Mouse (Mus musculus): ENCODE data around the gene Auts2.

The Auts2 gene

GRCm38 (mm10) chr5:132450071-132450470 is 93.1 kb downstream of the Auts2 start:
- no peak for DNase-seq (ENCODE audit: low spot score in 2 of 2)

DNA sequence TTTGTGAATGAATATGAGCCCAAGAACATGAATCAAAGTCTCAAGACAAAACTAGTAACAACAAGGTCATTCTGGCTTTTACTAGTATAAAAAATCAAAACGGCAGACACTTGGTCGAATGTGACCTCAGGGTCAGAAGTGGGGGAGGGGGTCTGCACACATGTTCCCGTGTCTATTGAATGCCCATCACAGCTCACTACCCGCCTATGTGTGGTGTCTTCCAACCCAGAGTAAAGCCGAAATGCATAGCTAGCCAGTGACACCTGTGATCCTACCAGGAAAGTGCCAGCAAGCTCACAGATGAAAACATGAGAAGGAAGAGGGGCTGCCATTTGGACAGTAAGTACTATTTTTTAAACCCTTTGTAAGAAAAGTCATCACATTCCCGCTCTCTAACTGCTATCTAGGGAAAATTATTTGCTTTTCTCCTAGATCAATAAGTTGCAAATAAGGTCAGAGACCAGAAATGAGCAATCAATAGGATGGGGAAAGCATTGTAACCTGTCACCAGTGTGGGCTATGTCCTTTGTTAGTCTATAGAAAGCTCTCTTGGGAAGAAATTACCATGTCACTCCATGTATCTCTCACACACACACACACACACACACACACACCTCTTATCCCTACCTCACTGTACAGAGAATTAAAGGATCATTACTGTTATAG is 94.6 kb downstream of the Auts2 start:
- no peak for DNase-seq (ENCODE audit: low spot score in 2 of 2)

DNA sequence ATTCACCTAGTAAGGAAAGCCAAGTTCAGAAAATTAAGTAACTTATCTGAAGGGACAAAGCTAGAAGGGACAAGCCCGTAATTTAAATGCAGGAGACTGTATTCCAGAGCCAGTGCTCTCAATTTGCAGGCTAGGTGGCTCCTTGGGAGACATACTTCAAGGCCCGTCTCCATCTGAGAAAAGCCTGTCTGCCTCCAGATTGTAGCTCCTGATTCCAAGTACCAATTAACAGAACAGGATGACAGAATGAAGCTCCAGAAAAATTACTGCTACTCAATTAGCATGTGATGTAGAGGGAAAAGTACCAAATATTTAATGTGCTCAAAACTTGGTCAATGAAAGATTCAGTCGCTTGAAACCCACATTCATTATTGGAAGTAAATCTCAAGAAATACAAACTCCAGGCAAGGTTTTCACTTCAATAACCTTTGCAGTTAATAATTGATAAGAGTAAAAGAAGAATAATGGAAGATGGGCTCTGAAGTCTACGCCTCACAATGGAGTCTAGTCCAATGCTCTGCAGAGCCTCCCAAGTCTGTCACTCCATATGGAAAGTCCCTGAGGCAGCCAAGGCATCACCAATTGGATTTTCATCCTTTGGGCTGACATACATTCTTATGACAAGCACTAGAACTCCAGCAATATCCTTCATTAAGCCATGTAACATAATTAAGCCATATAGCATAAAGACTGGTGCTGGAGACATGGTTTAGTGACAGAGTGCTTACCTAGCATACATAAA is 97.8 kb downstream of the Auts2 start:
- DNase-seq (ENCODE audit: low spot score in 2 of 2): no peak

DNA sequence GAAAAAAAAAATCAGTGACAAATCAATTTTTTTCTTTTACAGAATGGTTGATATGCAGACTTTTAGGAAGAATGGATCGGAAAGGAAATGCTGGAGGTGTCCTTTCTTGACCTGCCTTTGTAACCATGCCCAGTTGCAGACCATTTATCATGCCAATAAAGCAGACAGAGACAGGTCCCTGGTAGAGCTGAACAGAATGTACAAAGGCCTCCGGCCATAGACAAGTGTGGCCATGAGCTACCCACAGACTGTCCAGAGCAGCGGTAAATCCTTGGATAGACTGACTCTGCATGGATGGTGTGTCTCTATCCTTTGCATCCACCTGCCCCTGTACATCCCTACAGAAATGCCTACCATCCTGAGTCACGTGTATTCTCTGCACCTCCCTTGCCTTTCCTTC is 100.2 kb downstream of the Auts2 start:
- DNase-seq (ENCODE audit: low spot score in 2 of 2): no peak

GRCm38 (mm10) chr5:132438414-132438813 is 104.7 kb downstream of the Auts2 start:
- DNase-seq (ENCODE audit: low spot score in 2 of 2): no peak

- DNase-seq (ENCODE audit: low spot score in 2 of 2): no peak
These were observed 105.2 kb downstream of the Auts2 start for GRCm38 (mm10) chr5:132437994-132438393.

- no peak for DNase-seq (ENCODE audit: low spot score in 2 of 2)
These were observed 105.7 kb downstream of the Auts2 start for GRCm38 (mm10) chr5:132437478-132437877.

GRCm38 (mm10) chr5:132436901-132437300 is 106.2 kb downstream of the Auts2 start:
- DNase-seq (ENCODE audit: low spot score in 2 of 2): peak in 1 of 2 experiments; percentile 9

- DNase-seq (ENCODE audit: low spot score in 2 of 2): no peak
These were observed 106.7 kb downstream of the Auts2 start for GRCm38 (mm10) chr5:132436473-132436872.

GRCm38 (mm10) chr5:132435401-132435800 is 107.7 kb downstream of the Auts2 start:
- no peak for DNase-seq (ENCODE audit: low spot score in 2 of 2)

GRCm38 (mm10) chr5:132433377-132434115 is 109.6 kb downstream of the Auts2 start:
- no peak for DNase-seq (ENCODE audit: low spot score in 2 of 2)

DNA sequence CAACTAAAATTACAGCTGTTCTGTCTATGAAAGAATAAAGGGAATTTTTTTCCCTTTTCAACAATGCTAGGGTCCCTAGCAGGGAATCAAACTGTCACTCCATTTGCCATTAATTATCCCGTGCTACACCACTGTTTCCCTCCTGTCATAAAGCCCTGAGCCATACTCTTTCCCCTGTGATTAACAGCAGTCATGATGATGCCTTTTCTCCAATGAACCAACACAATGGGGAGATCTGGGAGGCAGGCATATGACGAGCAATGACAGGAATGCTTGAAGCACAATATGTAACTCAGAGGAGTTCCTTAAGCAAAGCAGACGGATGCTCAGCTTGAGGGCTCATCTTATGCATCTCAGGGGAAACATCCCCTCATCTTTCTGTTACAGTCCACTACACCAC is 113.8 kb downstream of the Auts2 start:
- no peak for DNase-seq (ENCODE audit: low spot score in 2 of 2)

GRCm38 (mm10) chr5:132426342-132426741 is 116.8 kb downstream of the Auts2 start:
- no peak for DNase-seq (ENCODE audit: low spot score in 2 of 2)

GRCm38 (mm10) chr5:132425792-132426309 is 117.3 kb downstream of the Auts2 start:
- no peak for DNase-seq (ENCODE audit: low spot score in 2 of 2)

DNA sequence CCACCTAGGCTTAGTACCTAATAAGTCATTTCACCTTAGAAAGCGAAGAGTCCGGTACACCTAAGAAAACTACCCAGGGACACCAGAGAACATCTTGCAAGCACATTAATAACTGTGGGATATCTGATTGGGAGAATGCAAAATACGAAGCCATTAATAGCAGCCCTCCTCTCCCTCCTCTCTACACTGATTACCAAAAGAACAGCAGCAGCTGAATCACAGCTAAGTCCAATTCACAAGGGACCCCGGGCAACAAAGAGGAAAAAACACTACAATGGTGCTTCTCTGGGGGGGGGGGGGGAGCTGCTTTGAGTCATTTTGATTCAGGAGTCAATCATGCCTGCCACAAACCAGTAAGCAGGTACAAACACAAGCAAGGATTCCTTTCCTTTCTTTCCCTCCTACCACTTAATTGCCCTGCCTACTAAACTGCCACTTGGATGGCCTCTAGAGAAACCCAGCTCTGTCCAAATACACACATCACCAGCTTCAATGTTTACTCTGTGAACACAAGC is 132.7 kb downstream of the Auts2 start:
- no peak for DNase-seq (ENCODE audit: low spot score in 2 of 2)

DNA sequence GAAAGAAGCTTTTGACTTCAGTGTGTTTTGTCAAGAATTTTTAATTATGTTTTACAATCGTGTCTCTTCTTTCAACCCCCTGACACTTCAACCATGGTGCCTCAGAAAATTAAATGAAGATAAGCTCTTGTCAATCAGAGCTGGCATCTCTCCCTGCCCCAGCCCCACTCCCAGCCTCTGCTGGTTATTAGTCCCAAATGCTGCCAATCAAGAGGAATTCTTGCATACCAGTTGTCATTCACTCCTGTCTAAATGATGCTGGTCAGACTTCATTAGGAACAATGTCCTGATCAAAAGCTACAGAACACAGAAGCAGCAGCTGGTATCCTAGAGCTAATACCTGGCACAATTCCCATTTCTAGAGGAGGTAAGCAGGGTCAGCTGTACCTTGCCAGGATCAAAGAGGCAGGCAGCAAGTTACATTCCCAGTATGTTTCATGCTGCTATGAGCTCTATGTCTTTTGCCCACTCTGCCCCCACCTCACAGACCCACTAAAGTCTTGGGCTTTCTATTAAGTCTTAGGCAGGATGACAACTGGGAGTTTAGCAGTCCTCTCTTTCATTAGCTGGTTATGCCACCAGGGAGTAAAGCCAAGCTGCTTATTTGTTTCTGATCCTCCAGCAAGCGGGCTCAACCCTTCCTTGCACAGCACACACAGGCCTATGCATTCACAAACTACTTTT is 134.1 kb downstream of the Auts2 start:
- no peak for DNase-seq (ENCODE audit: low spot score in 2 of 2)

DNA sequence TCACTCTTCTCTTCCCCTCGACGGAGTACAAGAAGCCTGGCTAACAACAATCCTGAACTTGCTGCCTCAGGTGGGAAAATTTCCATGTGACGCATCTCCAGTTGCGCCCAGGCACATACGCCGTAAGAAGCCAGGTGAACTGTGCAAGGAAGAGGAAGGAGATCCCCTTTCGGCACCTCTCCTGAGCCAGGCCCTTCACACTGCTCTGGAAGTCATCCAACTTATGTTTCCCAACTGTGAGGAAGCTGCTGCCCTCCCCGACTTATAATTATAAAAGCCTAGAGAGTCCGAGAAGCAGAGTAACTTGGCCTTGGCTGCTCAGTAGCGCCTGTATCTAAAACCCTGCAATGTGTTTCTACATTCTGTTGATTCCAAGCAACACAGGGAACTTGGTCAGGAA is 142.6 kb downstream of the Auts2 start:
- no peak for DNase-seq (ENCODE audit: low spot score in 2 of 2)

DNA sequence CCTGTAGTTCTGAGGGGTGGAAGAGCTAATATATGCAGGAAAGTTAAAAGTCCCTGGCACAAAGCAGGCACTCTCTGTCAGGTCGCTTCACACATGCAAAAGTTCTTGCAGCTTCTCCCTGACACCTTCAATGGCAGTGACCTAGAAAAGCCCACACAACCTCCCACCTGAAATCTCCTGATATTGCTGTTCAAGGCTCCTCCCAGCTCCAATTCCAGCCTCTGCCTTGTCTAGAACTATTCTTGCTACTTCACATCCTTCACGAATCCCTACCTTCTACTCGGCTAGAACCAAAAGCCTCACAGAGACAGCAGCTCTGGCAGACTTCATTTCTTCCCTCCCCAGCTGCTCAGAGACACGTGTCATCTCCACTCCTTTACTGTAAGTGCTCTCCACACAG is 143.7 kb downstream of the Auts2 start:
- DNase-seq (ENCODE audit: low spot score in 2 of 2): no peak

GRCm38 (mm10) chr5:132395922-132396321 is 147.2 kb downstream of the Auts2 start:
- DNase-seq (ENCODE audit: low spot score in 2 of 2): no peak

- no peak for DNase-seq (ENCODE audit: low spot score in 2 of 2)
These were observed 148.2 kb downstream of the Auts2 start for GRCm38 (mm10) chr5:132394800-132395575.

Measured in urinary bladder, adult 18-20 months (tissue).